Mouse (Mus musculus): ENCODE results near the gene Fam193b. TPM values are rescaled to one million over a fixed set of nuclear protein-coding genes. Genes with fewer than 3 reads are reported as not detected.

The Fam193b gene
- polyA plus RNA-seq, 1 experiment from 2014 or later: 58.1 TPM

Small RNA genes lying within 50 kb of the gene (microRNA-seq; reads per million reads assigned to microRNA genes)
- 1.6 reads per million for gene Mir6945

Other genes starting within 250 kb of the Fam193b start
- gene Rab24, start 249.2 kb downstream of the Fam193b start, polyA plus RNA-seq (2015; fragmentation: Nextera tagmentation; extraction: Ambion mirVana): 102 and 105 TPM in 2 replicates
- gene Mxd3, start 241.3 kb downstream of the Fam193b start, polyA plus RNA-seq (2015; fragmentation: Nextera tagmentation; extraction: Ambion mirVana): 42.8 and 44.6 TPM in 2 replicates
- gene Lman2, start 208.3 kb downstream of the Fam193b start, polyA plus RNA-seq (2015; fragmentation: Nextera tagmentation; extraction: Ambion mirVana): 57.9 and 60.5 TPM in 2 replicates
- 0.30 and 0.40 TPM in 2 replicates for gene Rgs14, start 201.4 kb downstream of the Fam193b start, polyA plus RNA-seq (2015; fragmentation: Nextera tagmentation; extraction: Ambion mirVana)
- not detected in 2 replicates for gene Slc34a1, start 172.9 kb downstream of the Fam193b start, polyA plus RNA-seq (2015; fragmentation: Nextera tagmentation; extraction: Ambion mirVana)
- 0.60 TPM in 1 of 2 replicates, not detected in the other for gene Pfn3, start 155.9 kb downstream of the Fam193b start, polyA plus RNA-seq (2015; fragmentation: Nextera tagmentation; extraction: Ambion mirVana)
- not detected in 2 replicates for gene F12, start 144.3 kb downstream of the Fam193b start, polyA plus RNA-seq (2015; fragmentation: Nextera tagmentation; extraction: Ambion mirVana)
- gene Grk6, start 126.0 kb downstream of the Fam193b start, polyA plus RNA-seq (2015; fragmentation: Nextera tagmentation; extraction: Ambion mirVana): 24.9 and 26.9 TPM in 2 replicates
- 1.6 and 2.2 TPM in 2 replicates for gene Prr7, start 106.9 kb downstream of the Fam193b start, polyA plus RNA-seq (2015; fragmentation: Nextera tagmentation; extraction: Ambion mirVana)
- 639 and 641 TPM in 2 replicates for gene Dbn1, start 83.0 kb downstream of the Fam193b start, polyA plus RNA-seq (2015; fragmentation: Nextera tagmentation; extraction: Ambion mirVana)
- 152 and 157 TPM in 2 replicates for gene Pdlim7, start 57.4 kb downstream of the Fam193b start, polyA plus RNA-seq (2015; fragmentation: Nextera tagmentation; extraction: Ambion mirVana)
- gene Dok3, start 41.8 kb downstream of the Fam193b start, polyA plus RNA-seq (2015; fragmentation: Nextera tagmentation; extraction: Ambion mirVana): 2.1 and 3.7 TPM in 2 replicates
- 67.3 and 72.1 TPM in 2 replicates for gene Ddx41, start 34.5 kb downstream of the Fam193b start, polyA plus RNA-seq (2015; fragmentation: Nextera tagmentation; extraction: Ambion mirVana)
- gene Tmed9, start 2.6 kb upstream of the Fam193b start, polyA plus RNA-seq (2015; fragmentation: Nextera tagmentation; extraction: Ambion mirVana): 101 and 120 TPM in 2 replicates
- 34.7 and 35.8 TPM in 2 replicates for gene B4galt7, start 28.8 kb upstream of the Fam193b start, polyA plus RNA-seq (2015; fragmentation: Nextera tagmentation; extraction: Ambion mirVana)
- gene Caml, start 51.9 kb upstream of the Fam193b start, polyA plus RNA-seq (2015; fragmentation: Nextera tagmentation; extraction: Ambion mirVana): 88.0 and 88.7 TPM in 2 replicates
- 36.6 and 38.6 TPM in 2 replicates for gene Ddx46, start 63.9 kb upstream of the Fam193b start, polyA plus RNA-seq (2015; fragmentation: Nextera tagmentation; extraction: Ambion mirVana)
- 58.4 and 60.6 TPM in 2 replicates for gene B230219D22Rik, start 122.0 kb upstream of the Fam193b start, polyA plus RNA-seq (2015; fragmentation: Nextera tagmentation; extraction: Ambion mirVana)
- gene Txndc15, start 143.5 kb upstream of the Fam193b start, polyA plus RNA-seq (2015; fragmentation: Nextera tagmentation; extraction: Ambion mirVana): 98.2 and 108 TPM in 2 replicates
- gene Pcbd2, start 156.2 kb upstream of the Fam193b start, polyA plus RNA-seq (2015; fragmentation: Nextera tagmentation; extraction: Ambion mirVana): 24.5 and 25.9 TPM in 2 replicates
- gene Catsper3, start 213.4 kb upstream of the Fam193b start, polyA plus RNA-seq (2015; fragmentation: Nextera tagmentation; extraction: Ambion mirVana): 0.17 TPM in 1 of 2 replicates, not detected in the other

Data from forebrain, embryonic 13.5 days (tissue).